Mouse (Mus musculus) layer of hippocampus, adult 11-12 months (tissue): Measurements from ENCODE around the gene Tmco5.
A peak's percentile ranks its signal among the peaks of the same experiment; 100 is the strongest.

Source experiments
- DNase-seq: peaks from one replicate; pipeline ENCODE4 v3.0.0; 2022; ENCODE audit warnings: low spot score

Tmco5 gene

GRCm38 (mm10) chr2:116878391-116878790, at the start of gene Tmco5:
TSS of gene Tmco5 (plus strand) at chr2:116878691.
- DNase-seq, result no peak

GRCm38 (mm10) chr2:116831863-116832262, 46.6 kb upstream of the Tmco5 start:
- no peak for DNase-seq

- no peak for DNase-seq
These were observed 40.7 kb upstream of the Tmco5 start for GRCm38 (mm10) chr2:116837829-116838228.

GRCm38 (mm10) chr2:116838538-116839197, 39.8 kb upstream of the Tmco5 start:
- DNase-seq, result peak; percentile 42

- DNase-seq, result peak; percentile 33
These were observed 28.4 kb upstream of the Tmco5 start for GRCm38 (mm10) chr2:116849980-116850636.

- DNase-seq, result no peak
These were observed 27.1 kb upstream of the Tmco5 start for GRCm38 (mm10) chr2:116851356-116851755.

- no peak for DNase-seq
These were observed 26.2 kb upstream of the Tmco5 start for GRCm38 (mm10) chr2:116852249-116852648.

- DNase-seq, result no peak
These were observed 19.8 kb upstream of the Tmco5 start for GRCm38 (mm10) chr2:116858703-116859102.

GRCm38 (mm10) chr2:116876955-116877615, 1.4 kb upstream of the Tmco5 start:
- DNase-seq, result no peak

- peak; percentile 24 for DNase-seq
These were observed 1.2 kb downstream of the Tmco5 start for GRCm38 (mm10) chr2:116879730-116880129.

- no peak for DNase-seq
These were observed 15.0 kb downstream of the Tmco5 start for GRCm38 (mm10) chr2:116893316-116893987.

GRCm38 (mm10) chr2:116893988-116894363, 15.5 kb downstream of the Tmco5 start:
- peak; percentile 62 for DNase-seq

- peak; percentile 98 for DNase-seq
These were observed 21.3 kb downstream of the Tmco5 start for GRCm38 (mm10) chr2:116899615-116900272.

GRCm38 (mm10) chr2:116900273-116900843, 21.9 kb downstream of the Tmco5 start:
- DNase-seq, result no peak

- no peak for DNase-seq
These were observed 29.8 kb downstream of the Tmco5 start for GRCm38 (mm10) chr2:116908268-116908667.

GRCm38 (mm10) chr2:116912334-116913070, 34.0 kb downstream of the Tmco5 start:
- no peak for DNase-seq

- DNase-seq, result peak; percentile 72
These were observed 35.4 kb downstream of the Tmco5 start for GRCm38 (mm10) chr2:116913677-116914405.

GRCm38 (mm10) chr2:116914636-116915035, 36.1 kb downstream of the Tmco5 start:
- DNase-seq, result no peak

GRCm38 (mm10) chr2:116918598-116918997, 40.1 kb downstream of the Tmco5 start:
- no peak for DNase-seq
